Mouse (Mus musculus) adipocyte (in vitro differentiated cells): ENCODE results near the gene Aak1.

Experiments
- DNase-seq: peaks from one replicate; pipeline ENCODE4 v3.0.0-alpha.2; 2016; ENCODE audit warnings: low spot score

Gene Aak1

GRCm38 (mm10) chr6:86848915-86849644, at the start of gene Aak1:
Aak1 (plus strand) TSS chr6:86849517.
- DNase-seq: peak; percentile 91

- DNase-seq: no peak
These were observed 48.9 kb upstream of the Aak1 start for GRCm38 (mm10) chr6:86800467-86800866.

GRCm38 (mm10) chr6:86801431-86801830, 47.9 kb upstream of the Aak1 start:
- no peak for DNase-seq

- no peak for DNase-seq
These were observed 44.7 kb upstream of the Aak1 start for GRCm38 (mm10) chr6:86804646-86805045.

GRCm38 (mm10) chr6:86806455-86807086, 42.7 kb upstream of the Aak1 start:
- peak; percentile 74 for DNase-seq

- DNase-seq: no peak
These were observed 36.4 kb upstream of the Aak1 start for GRCm38 (mm10) chr6:86812919-86813318.

GRCm38 (mm10) chr6:86813341-86813740, 36.0 kb upstream of the Aak1 start:
- peak; percentile 74 for DNase-seq

- no peak for DNase-seq
These were observed 34.4 kb upstream of the Aak1 start for GRCm38 (mm10) chr6:86814926-86815325.

- DNase-seq: no peak
These were observed 33.9 kb upstream of the Aak1 start for GRCm38 (mm10) chr6:86815436-86815835.

GRCm38 (mm10) chr6:86816586-86816985, 32.7 kb upstream of the Aak1 start:
- DNase-seq: peak; percentile 72

GRCm38 (mm10) chr6:86818914-86819313, 30.4 kb upstream of the Aak1 start:
- no peak for DNase-seq

GRCm38 (mm10) chr6:86819926-86820325, 29.4 kb upstream of the Aak1 start:
- no peak for DNase-seq

- DNase-seq: peak; percentile 29
These were observed 28.6 kb upstream of the Aak1 start for GRCm38 (mm10) chr6:86820690-86821089.

- no peak for DNase-seq
These were observed 26.8 kb upstream of the Aak1 start for GRCm38 (mm10) chr6:86822285-86823050.

GRCm38 (mm10) chr6:86823051-86823431, 26.3 kb upstream of the Aak1 start:
- DNase-seq: no peak

- DNase-seq: no peak
These were observed 25.5 kb upstream of the Aak1 start for GRCm38 (mm10) chr6:86823824-86824223.

GRCm38 (mm10) chr6:86824401-86824800, 24.9 kb upstream of the Aak1 start:
- no peak for DNase-seq

- no peak for DNase-seq
These were observed 21.9 kb upstream of the Aak1 start for GRCm38 (mm10) chr6:86827432-86827831.

- no peak for DNase-seq
These were observed 19.5 kb upstream of the Aak1 start for GRCm38 (mm10) chr6:86829768-86830167.

GRCm38 (mm10) chr6:86830738-86831500, 18.4 kb upstream of the Aak1 start:
- peak; percentile 74 for DNase-seq

GRCm38 (mm10) chr6:86832802-86833502, 16.4 kb upstream of the Aak1 start:
- peak; percentile 59 for DNase-seq

- no peak for DNase-seq
These were observed 10.2 kb upstream of the Aak1 start for GRCm38 (mm10) chr6:86839089-86839488.
